ENCODE assay signal across 8 mouse cellular contexts in the genomic region with DNA sequence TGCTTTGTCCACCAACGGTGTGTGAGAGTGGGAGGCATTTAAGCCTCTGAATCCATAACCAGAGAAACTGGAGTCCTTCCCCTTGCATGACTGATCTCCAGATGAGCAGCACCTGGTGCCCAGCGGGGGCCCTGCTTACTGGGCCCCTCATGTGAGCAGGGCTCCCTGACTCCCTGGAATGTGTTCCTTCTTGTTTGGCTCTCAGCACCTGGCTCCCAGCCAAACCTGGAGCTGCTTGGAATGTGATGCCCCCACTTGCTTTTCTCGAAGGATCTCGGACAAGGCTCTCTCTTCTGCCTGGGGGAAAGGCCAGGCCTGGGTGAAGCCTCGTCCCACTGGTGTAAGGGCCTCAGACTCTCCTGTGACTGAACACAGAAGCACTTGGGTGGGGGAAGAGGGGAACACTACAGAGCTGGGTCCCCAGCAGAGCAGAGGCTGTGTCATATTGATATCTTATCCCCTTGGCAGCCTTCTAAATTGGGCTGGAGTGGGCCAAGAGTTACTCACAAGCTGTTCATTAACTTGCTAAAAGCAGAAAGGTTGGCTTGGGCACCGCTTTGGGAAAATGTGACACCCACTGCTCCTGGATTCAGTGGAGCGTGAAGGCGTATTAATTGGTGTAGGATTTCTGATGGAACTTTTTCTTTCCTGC. TPM values are rescaled to one million over a fixed set of nuclear protein-coding genes. Genes with fewer than 3 reads are reported as not detected.
DNase-seq lines count a peak whose midpoint lies in the region; ATAC-seq and TF ChIP-seq lines count a peak whose summit lies in the region.

No protein-coding gene starts in this region.

- peaks cover 15% of the 10 kb centered on the region for H3K4me1 ChIP-seq in hindbrain, embryonic 13.5 days (replicated peaks)
- H3K4me1 ChIP-seq in hindbrain, embryonic 12.5 days = peaks cover 9% of the 10 kb centered on the region
- H3K4me1 ChIP-seq in cortical plate, adult 2 months (ENCODE audit: control insufficient read depth, insufficient read depth, low read length) = peaks cover 6% of the 10 kb centered on the region; the same call in 1 of the 2 replicates
- peaks cover 8% of the 10 kb centered on the region for H3K4me1 ChIP-seq in lung, embryonic 16.5 days (replicated peaks; ENCODE audit: control insufficient read depth, insufficient read depth, low read length)
- H3K4me1 ChIP-seq in midbrain, postnatal 0 days (ENCODE audit: insufficient read depth, low read length) = 0 out of 2 replicates have a peak, but pooled peaks cover 3% of the 10 kb centered on the region

- no peak for TF ChIP-seq CTCF in cortical plate, adult 2 months (IDR thresholded peaks at IDR 0.05; ENCODE audit: extremely low read depth, insufficient read depth, low read length)
- TF ChIP-seq CTCF in midbrain, postnatal 0 days (IDR thresholded peaks at IDR 0.05) = no peak

- ATAC-seq in hindbrain, embryonic 13.5 days (ENCODE audit: low FRiP score) = no peak
- ATAC-seq in hindbrain, embryonic 12.5 days (ENCODE audit: low FRiP score) = no peak
- peak; percentile 74 for ATAC-seq in lung, embryonic 16.5 days (ENCODE audit: low read depth)
- no peak for ATAC-seq in midbrain, postnatal 0 days (ENCODE audit: low FRiP score)

- no peaks in the 10 kb centered on the region for H3K9me3 ChIP-seq in hindbrain, embryonic 13.5 days
- H3K9me3 ChIP-seq in hindbrain, embryonic 12.5 days (replicated peaks) = no peaks in the 10 kb centered on the region
- no peaks in the 10 kb centered on the region for H3K9me3 ChIP-seq in lung, embryonic 16.5 days (ENCODE audit: control insufficient read depth, low read length)
- H3K9me3 ChIP-seq in midbrain, postnatal 0 days (ENCODE audit: low read length) = no peaks in the 10 kb centered on the region

- peak; percentile 16 to 20 for DNase-seq in heart, postnatal 14 days
- DNase-seq in layer of hippocampus, adult 8-10 months (ENCODE audit: low spot score in 2 of 2) = peak; percentile 56 to 61
- DNase-seq in adrenal gland, postnatal 14 days = no peak
- no peak for DNase-seq in midbrain, postnatal 0 days (ENCODE audit: low spot score)

- WGBS in hindbrain, embryonic 13.5 days = 59% methylated on average over 8 of the region's 8 CpGs
- 67% methylated on average over 8 of the region's 8 CpGs for WGBS in hindbrain, embryonic 12.5 days
- 32% methylated on average over 8 of the region's 8 CpGs for WGBS in lung, embryonic 16.5 days
- 61% methylated on average over 8 of the region's 8 CpGs for WGBS in midbrain, postnatal 0 days

- H3K27ac ChIP-seq in hindbrain, embryonic 13.5 days = no peak overlapping the region
- H3K27ac ChIP-seq in hindbrain, embryonic 12.5 days = no peak overlapping the region
- H3K27ac ChIP-seq in cortical plate, adult 2 months (ENCODE audit: insufficient read depth, low read length) = peak overlapping the region; percentile 23; the same call in 1 of the 2 replicates
- peak overlapping the region; percentile 72 for H3K27ac ChIP-seq in lung, embryonic 16.5 days (ENCODE audit: low read length)
- no peak overlapping the region for H3K27ac ChIP-seq in midbrain, postnatal 0 days (ENCODE audit: low read depth, low read length)

- H3K4me2 ChIP-seq in hindbrain, embryonic 13.5 days = no peak overlapping the region; the same call in 1 of the 2 replicates
- H3K4me2 ChIP-seq in hindbrain, embryonic 12.5 days (replicated peaks) = no peak overlapping the region
- H3K4me2 ChIP-seq in lung, embryonic 16.5 days (ENCODE audit: low read depth, low read length) = no peak overlapping the region
- H3K4me2 ChIP-seq in midbrain, postnatal 0 days (ENCODE audit: low read depth, low read length, poor library complexity, severe bottlenecking) = no peak overlapping the region

- no peak overlapping the region for H3K4me3 ChIP-seq in hindbrain, embryonic 13.5 days
- no peak overlapping the region for H3K4me3 ChIP-seq in hindbrain, embryonic 12.5 days
- no peak overlapping the region; the same call in 1 of the 2 replicates for H3K4me3 ChIP-seq in cortical plate, adult 2 months (ENCODE audit: insufficient read depth, low read length)
- H3K4me3 ChIP-seq in lung, embryonic 16.5 days (ENCODE audit: low read length) = no peak overlapping the region
- no peak overlapping the region for H3K4me3 ChIP-seq in midbrain, postnatal 0 days (ENCODE audit: low read depth, low read length)

- TF ChIP-seq POLR2A in cortical plate, adult 2 months (IDR thresholded peaks at IDR 0.05; ENCODE audit: extremely low read depth, insufficient read depth, low read length) = no peak

- peaks cover 10% of the 10 kb centered on the region; the same call in 1 of the 2 replicates for H3K27me3 ChIP-seq in hindbrain, embryonic 13.5 days
- H3K27me3 ChIP-seq in hindbrain, embryonic 12.5 days = no peaks in the 10 kb centered on the region
- no peaks in the 10 kb centered on the region for H3K27me3 ChIP-seq in lung, embryonic 16.5 days (ENCODE audit: control insufficient read depth, insufficient read depth, low read depth, low read length)
- no peaks in the 10 kb centered on the region for H3K27me3 ChIP-seq in midbrain, postnatal 0 days (ENCODE audit: insufficient read depth, low read length)

- peak overlapping the region; percentile 4; the same call in 1 of the 2 replicates for H3K9ac ChIP-seq in hindbrain, embryonic 13.5 days
- no peak overlapping the region for H3K9ac ChIP-seq in hindbrain, embryonic 12.5 days
- 0 out of 2 replicates have a peak overlapping the region, but pooled peaks have one; percentile 14 for H3K9ac ChIP-seq in lung, embryonic 16.5 days (ENCODE audit: low read length)
- no peak overlapping the region for H3K9ac ChIP-seq in midbrain, postnatal 0 days (replicated peaks; ENCODE audit: low read length, poor library complexity, severe bottlenecking)

- no peaks in the 10 kb centered on the region for H3K36me3 ChIP-seq in hindbrain, embryonic 13.5 days
- H3K36me3 ChIP-seq in hindbrain, embryonic 12.5 days = no peaks in the 10 kb centered on the region
- H3K36me3 ChIP-seq in lung, embryonic 16.5 days (ENCODE audit: control insufficient read depth, insufficient read depth, low read length) = no peaks in the 10 kb centered on the region
- no peaks in the 10 kb centered on the region for H3K36me3 ChIP-seq in midbrain, postnatal 0 days (ENCODE audit: insufficient read depth, low read length)

- intact Hi-C loops in heart, postnatal 14 days (cut with DNase I) = loop anchor here (2.0 to 5.0 kb wide), 2 partner anchors 33 to 233 kb away; no protein-coding TSS in a partner anchor

RNA-seq across cellular contexts. Expression of a gene that starts 26.6 kb away (rescaled TPM):
- polyA plus RNA-seq in hindbrain, embryonic 13.5 days (2015; fragmentation: Nextera tagmentation; extraction: Ambion mirVana) = 14.3 TPM in 2 replicates
- 14.8 and 16.1 TPM in 2 replicates for polyA plus RNA-seq in hindbrain, embryonic 12.5 days (2016; fragmentation: Nextera tagmentation; extraction: Ambion mirVana)
- polyA plus RNA-seq in cortical plate, adult 2 months (2012; rRNA removed) = 5.1 and 6.3 TPM in 2 replicates
- 1 to 10 TPM; 6.3 to 7.8 TPM for total RNA-seq in heart, postnatal 14 days (2021)
- total RNA-seq in layer of hippocampus, adult 8-10 months (2022) = 10 to 100 TPM in 2 of 4 experiments, 1 to 10 TPM in 2; 8.0 to 13.4 (median 10.0) TPM
- 9.1 and 9.9 TPM in 2 replicates for polyA plus RNA-seq in lung, embryonic 16.5 days (2015; fragmentation: Nextera tagmentation; extraction: Ambion mirVana)
- total RNA-seq in adrenal gland, postnatal 14 days (2021) = 5.5 and 6.6 TPM in 2 replicates
- total RNA-seq in midbrain, postnatal 0 days (2014; rRNA removed) = 5.2 and 5.4 TPM in 2 replicates
- polyA plus RNA-seq in midbrain, postnatal 0 days (2015; fragmentation: Nextera tagmentation; extraction: Ambion mirVana) = 5.1 and 5.2 TPM in 2 replicates

RNA-seq across cellular contexts. Expression of a gene that starts 26.8 kb away (rescaled TPM):
- 24.3 and 24.7 TPM in 2 replicates for polyA plus RNA-seq in hindbrain, embryonic 13.5 days (2015; fragmentation: Nextera tagmentation; extraction: Ambion mirVana)
- 23.5 and 26.2 TPM in 2 replicates for polyA plus RNA-seq in hindbrain, embryonic 12.5 days (2016; fragmentation: Nextera tagmentation; extraction: Ambion mirVana)
- polyA plus RNA-seq in cortical plate, adult 2 months (2012; rRNA removed) = 23.8 and 24.2 TPM in 2 replicates
- 10 to 100 TPM; 13.7 to 19.8 TPM for total RNA-seq in heart, postnatal 14 days (2021)
- total RNA-seq in layer of hippocampus, adult 8-10 months (2022) = 10 to 100 TPM; 55.3 to 80.0 (median 65.7) TPM
- 12.3 and 12.6 TPM in 2 replicates for polyA plus RNA-seq in lung, embryonic 16.5 days (2015; fragmentation: Nextera tagmentation; extraction: Ambion mirVana)
- total RNA-seq in adrenal gland, postnatal 14 days (2021) = 14.1 and 18.9 TPM in 2 replicates
- 38.3 and 68.5 TPM in 2 replicates for total RNA-seq in midbrain, postnatal 0 days (2014; rRNA removed)
- 13.6 and 16.5 TPM in 2 replicates for polyA plus RNA-seq in midbrain, postnatal 0 days (2015; fragmentation: Nextera tagmentation; extraction: Ambion mirVana)

RNA-seq across cellular contexts. Expression of a gene that starts 44.0 kb away (rescaled TPM):
- 2.2 and 2.6 TPM in 2 replicates for polyA plus RNA-seq in hindbrain, embryonic 13.5 days (2015; fragmentation: Nextera tagmentation; extraction: Ambion mirVana)
- polyA plus RNA-seq in hindbrain, embryonic 12.5 days (2016; fragmentation: Nextera tagmentation; extraction: Ambion mirVana) = 0.46 and 0.83 TPM in 2 replicates
- 18.7 and 18.9 TPM in 2 replicates for polyA plus RNA-seq in cortical plate, adult 2 months (2012; rRNA removed)
- total RNA-seq in heart, postnatal 14 days (2021) = under 1 TPM; 0.05 to 0.19 TPM
- 1 to 10 TPM; 6.5 to 9.7 (median 7.3) TPM for total RNA-seq in layer of hippocampus, adult 8-10 months (2022)
- polyA plus RNA-seq in lung, embryonic 16.5 days (2015; fragmentation: Nextera tagmentation; extraction: Ambion mirVana) = 11.0 and 13.2 TPM in 2 replicates
- 0.26 and 0.52 TPM in 2 replicates for total RNA-seq in adrenal gland, postnatal 14 days (2021)
- total RNA-seq in midbrain, postnatal 0 days (2014; rRNA removed) = 8.9 and 12.1 TPM in 2 replicates
- polyA plus RNA-seq in midbrain, postnatal 0 days (2015; fragmentation: Nextera tagmentation; extraction: Ambion mirVana) = 4.4 and 5.2 TPM in 2 replicates

Comparison
In these comparisons a context has a peak if more than half of its experiments do, and no peak if none do; other contexts are left out.
1. H3K9ac ChIP-seq: peak in hindbrain, embryonic 13.5 days (single experiment) and lung, embryonic 16.5 days (single experiment); none in hindbrain, embryonic 12.5 days (single experiment) and midbrain, postnatal 0 days (single experiment).
2. H3K27ac ChIP-seq: peak in cortical plate, adult 2 months (single experiment) and lung, embryonic 16.5 days (single experiment); none in hindbrain, embryonic 13.5 days (single experiment), hindbrain, embryonic 12.5 days (single experiment) and midbrain, postnatal 0 days (single experiment).
3. DNase-seq: peak in heart, postnatal 14 days (2 of 2) and layer of hippocampus, adult 8-10 months (2 of 2); none in adrenal gland, postnatal 14 days (single experiment) and midbrain, postnatal 0 days (single experiment).